Mouse (Mus musculus): ENCODE measurements at regions not wholly inside any gene's neighbourhood (a gene's known extent, or its start where the extent isn't known, plus 50 kb on each side); places are given as distances from the start of the nearest gene placed in this dataset.
A peak's percentile ranks its signal among the peaks of the same experiment; 100 is the strongest.

DNA sequence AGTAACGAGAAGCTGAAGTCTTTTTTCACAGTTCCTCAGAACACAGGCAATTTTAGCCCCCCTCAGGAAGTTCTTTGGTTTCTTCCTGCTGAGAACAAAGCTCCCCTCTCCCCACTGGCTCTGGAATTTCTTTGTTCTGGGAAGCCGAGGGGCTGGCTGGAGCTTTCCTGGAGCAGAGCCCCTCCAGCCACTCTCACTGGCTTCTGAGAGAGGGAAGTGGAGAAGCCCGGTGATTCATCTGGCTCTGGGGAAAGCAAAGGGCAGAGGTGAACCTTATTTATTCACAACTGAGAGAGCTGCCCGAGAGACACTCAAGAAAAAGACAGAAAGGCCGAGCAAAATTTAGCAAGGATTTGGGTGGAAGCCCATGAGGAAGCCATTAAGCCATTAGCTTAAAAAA lies 63.9 kb downstream of the Ddx3x start:
- DNase-seq (ENCODE audit: low spot score), result peak; percentile 70

DNA sequence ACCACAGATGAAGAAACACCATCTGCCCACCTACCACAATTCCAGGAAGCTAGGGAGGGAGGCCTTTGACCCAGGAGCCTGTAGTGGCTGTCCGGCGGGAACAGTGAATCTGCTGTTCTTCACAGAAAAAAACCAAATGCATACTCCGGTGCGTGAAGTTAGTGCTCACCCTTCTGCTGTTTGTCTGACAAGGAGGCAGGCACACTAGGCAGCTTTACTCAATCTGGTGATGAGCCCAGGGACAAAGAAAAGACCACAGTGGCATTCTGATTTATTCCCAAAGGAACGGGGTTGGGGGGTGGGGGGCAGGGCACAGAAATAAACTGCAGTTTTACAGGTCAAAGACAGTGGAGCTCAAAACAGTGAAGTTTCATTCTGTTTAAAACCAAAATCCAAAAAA lies 64.4 kb downstream of the Ddx3x start:
- peak; percentile 53 for DNase-seq (ENCODE audit: low spot score)

DNA sequence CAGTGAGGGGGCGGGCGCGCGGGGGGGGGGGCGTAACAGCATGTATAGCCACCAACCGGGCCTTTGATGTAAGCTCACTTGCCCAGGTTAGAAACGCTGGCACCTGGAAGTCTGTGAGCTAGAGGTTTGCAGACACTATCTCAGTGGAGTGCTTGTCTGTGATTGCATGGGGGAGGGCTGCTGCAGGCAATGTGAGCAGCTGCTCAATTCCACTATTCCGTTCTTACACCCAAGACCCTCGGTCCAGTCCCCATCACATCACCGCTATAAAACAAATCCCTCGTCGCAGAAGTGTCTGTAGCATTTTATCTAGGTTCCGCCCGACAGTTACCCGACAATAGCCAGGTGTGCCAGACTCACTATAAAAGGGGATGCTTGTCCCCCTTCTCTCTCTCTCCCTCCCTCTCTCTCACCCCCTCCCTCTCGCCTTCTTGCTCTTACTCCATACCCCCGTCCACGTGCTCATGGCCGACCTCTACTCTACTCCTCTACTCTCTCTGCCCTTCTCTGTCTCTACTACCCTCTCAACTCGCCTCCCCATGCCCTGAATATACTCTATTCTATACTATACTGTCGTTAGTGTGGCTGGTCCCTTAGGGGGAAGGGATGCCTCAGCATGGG lies 65.4 kb downstream of the Ddx3x start:
- DNase-seq (ENCODE audit: low spot score), result peak; percentile 19

DNA sequence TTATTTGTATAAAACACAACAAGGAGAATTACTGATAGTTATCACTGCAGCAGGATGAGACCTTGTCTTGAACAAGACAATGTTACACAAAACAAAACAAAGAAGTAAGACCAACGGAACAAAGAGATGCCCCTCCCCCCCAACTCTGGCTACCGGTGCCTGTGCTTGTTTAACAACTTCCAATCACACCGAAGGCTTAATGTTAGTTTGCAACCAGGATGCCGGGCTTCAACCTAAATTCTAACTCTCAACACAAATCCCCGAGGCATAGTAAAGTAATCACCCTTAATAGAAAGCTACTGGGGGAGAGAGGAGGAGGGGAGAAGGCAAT lies 65.9 kb downstream of the Ddx3x start:
- no peak for DNase-seq (ENCODE audit: low spot score)

DNA sequence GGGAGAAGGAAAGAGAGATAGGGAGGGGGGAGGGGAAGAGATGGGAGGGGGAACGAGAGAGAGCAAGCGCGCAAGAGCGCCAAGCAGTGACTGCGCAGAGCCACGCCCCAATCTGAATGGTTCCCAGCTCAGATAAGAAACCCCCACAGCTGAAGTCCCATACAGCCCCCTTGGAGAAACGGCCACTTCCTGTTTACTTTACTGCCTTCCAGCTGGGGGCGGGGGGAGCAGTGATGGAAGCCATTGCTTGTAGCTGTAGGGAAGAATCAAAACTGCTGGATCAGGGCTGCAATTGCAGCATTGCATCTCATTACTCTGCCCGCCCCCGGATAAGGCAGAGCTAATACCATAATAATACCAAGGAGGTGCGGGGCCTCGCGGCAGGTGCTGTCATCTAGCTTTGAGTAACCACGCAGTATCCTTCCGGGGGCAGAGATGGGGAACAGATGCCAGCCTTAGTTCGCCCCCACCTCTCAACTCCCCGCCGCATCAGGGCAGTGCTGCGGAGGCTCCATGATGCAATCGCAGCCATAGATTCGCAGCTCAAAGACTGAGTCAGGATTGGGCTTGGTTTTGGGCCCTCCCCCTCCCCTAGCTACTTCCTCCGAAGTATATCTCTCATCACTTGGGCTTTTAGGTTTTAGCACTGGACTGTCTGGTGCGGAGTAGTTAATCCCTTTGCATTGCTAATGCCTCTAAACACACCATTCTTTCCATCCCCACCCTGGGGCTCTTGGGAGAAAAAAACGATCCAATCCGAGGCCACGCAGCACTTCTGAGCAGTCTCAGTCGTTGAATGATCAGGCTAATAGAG lies 66.5 kb downstream of the Ddx3x start:
- DNase-seq (ENCODE audit: low spot score), result peak; percentile 79

DNA sequence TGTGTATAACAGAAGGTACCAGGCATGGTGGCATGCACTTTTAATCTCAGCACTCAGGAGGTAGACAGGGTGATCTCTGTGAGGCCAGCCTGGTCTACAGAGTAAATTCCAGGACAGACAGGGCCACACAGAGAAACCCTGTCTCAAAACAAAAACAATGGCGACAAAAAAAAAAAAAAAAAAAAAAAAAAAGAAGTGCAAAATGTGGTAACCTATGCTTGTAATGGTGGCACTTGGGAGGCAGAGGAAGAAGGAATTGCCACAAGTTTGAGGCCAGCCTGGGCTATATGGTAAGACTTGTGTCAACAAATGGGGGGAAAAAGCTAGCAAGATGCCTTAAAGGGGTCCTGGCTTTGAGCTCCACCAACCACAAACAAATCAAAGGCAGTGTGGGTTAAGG lies 67.6 kb downstream of the Ddx3x start:
- DNase-seq (ENCODE audit: low spot score), result no peak

DNA sequence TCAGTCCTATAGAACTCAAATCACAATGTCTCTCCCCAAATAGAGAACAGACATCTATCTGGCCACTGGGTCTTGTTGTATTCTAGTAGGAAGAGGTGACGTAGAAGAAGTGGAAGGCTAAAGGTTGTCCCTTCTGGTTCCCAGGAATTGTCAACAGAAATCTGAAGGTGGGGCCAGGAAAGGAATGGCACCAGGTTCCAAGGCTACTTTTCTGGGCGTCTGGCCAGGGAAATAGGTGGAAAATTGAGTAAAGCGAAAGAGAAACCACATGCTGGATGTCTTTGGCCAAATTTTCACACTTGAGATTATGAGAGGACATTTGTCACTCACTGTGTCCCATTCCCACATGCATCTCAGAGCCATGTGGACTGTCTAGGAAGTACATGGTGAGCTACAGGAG lies 69.7 kb downstream of the Ddx3x start:
- no peak for DNase-seq (ENCODE audit: low spot score)

DNA sequence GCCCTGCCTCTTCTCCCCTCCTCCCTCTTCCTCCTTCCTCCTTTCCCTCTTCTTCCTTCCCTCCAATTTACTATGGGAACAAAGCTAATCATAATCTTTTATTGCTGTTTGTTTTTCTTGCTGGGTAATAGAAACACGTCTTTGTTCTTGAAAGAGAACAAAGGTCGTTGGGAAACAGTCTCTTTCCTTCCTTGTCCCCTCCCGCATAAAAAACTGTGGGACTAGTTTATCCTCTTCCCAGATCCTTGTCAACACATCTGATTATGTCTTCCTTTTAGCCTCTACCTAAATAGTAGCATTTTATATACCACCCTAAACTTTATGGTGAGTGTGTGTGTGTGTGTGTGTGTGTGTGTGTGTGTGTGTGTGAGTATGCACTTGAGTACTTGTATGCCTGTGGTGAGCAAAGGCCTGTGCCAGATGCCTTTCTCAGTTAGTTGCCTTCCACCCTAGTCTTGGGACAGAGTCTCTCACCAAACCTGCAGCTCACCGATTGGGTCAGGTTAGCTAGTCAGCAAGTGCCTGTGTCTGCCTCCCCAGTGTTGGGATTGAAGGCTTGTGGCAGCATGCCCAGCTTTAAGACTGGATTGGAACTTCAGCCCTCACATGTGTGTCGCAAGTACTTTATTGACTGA lies 76.5 kb downstream of the Ddx3x start:
- DNase-seq (ENCODE audit: low spot score), result no peak

DNA sequence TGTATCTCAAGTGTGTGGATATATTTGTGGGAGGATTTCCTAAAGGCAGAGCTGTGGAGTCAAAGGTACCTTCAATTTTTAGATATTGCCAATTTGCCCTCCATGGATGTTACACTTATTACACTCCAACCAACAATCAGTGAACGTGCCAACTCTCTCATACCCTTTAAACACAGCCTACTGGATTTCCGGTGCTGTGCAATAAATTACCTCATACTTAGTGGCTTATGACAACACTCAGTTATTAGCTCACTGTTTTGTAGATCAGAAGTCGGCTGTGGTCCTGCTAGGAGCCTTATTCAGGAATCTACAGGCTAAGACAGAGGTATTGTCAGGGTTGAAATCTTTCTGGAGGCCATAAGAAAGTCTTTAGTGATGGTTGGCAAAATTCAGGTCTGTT lies 77.2 kb downstream of the Ddx3x start:
- DNase-seq (ENCODE audit: low spot score), result no peak

DNA sequence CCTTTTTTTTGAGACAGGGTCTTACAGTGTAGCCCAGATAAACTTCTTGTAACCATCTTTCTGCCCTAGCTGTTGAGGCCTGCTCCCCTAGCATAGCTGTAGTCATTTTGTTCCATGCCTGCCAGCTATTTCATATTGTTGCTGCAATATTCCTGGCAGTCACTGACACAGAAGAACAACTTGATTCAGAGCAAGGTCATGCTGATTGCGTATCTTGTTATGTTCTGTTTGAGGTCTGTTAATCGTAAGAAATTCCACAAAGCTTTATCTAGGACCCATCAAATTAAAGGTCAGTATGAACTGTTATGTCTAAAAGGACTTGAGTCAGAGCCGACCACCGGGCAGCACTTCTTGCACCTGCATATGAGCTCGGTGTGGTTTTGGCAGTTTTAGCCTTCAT lies 79.7 kb downstream of the Ddx3x start:
- no peak for DNase-seq (ENCODE audit: low spot score)

DNA sequence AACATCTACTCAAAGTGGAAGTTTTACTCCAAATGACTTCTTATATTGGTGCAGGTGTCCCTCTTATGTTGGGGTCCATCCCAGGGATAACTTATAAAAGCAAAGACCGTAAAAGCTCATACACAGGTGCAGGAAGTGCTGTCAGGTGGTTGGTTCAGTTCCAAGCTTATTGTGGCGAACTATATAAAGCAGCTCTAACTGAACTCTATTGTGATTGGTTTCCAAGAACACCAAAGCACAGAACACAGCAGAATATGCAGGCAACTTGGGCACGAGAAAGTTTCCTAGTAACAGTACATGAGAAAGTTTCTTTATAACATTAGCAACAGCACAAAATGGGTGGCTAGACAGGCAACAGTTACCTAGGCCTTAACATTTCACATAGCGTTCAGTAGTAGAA lies 89.5 kb downstream of the Ddx3x start:
- DNase-seq (ENCODE audit: low spot score), result no peak

DNA sequence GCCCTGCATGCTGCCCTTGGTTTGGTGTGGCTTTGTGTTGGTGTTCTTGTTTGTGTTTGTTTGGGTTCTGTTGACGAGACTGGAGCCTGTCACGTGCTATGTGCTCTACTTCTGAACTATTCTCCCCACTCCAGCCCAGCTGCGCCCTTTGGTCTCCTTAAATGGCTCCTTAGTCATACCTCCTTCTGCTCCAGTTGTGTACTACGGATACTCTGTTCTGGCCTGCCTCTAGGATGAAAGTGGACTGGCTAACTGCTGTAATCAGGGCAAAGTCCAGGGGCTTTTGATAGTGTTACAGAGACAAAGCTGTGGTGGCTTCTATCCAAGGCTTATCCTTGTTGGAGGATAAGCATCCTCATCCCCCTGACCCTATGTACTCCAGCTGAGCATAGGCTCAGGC lies 92.0 kb downstream of the Ddx3x start:
- DNase-seq (ENCODE audit: low spot score), result no peak

DNA sequence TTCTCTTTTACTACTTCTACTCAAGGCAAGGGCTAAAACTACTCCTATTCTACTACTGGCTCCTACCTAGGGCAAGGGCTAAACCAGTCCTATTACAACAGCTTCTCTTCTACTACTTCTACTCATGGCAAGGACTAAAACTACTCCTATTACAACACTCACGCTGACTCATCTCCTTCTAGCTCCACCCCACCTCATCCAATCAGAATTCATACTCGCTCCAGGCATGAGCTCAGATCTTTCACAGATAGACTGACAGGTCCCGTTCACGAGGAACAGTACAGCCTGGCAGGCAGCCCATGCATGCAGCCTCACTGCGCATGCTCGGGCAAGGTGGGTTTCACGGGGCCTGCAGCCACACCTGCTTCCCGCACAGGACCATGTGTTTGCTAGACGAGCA lies 79.6 kb upstream of the Nyx start:
- peak; percentile 2 for DNase-seq (ENCODE audit: low spot score)

DNA sequence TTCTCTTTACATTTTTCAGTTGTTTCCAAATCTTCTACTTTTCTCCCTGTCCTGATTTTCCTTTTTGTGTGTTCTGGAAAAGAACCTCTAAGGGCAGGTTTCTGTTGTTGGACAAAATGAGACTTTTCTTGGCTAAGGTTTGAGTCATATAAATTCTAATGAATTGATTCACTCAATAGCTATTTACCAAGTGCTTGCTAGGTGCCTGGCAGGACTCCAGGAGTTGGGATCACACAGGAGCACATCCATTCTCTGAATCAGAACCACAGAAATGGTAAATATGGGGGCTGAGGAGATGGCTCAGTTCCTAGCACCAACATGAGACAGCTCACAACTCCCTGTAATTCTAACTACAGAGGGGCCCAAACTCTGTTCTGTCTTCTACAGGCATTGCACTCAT lies 67.4 kb upstream of the Nyx start:
- no peak for DNase-seq (ENCODE audit: low spot score)

DNA sequence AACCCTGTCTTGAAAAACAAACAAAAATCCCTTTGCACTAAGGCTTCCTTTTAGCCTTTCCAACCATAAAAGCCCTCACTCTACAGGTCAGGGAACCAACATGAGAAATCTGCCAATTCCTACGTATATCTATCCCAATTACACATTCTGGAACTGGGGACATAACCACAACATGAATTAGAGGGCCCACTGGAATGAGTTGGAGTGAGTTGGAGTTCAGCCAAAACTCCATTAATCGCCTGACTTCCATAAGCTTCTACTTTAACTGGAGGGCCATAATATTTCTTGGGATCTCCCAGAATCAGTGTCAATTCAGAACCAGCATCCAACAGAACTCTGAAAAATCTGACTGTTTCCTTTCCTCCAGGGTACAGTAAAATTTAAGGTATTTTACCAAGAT lies 53.2 kb upstream of the Nyx start:
- no peak for DNase-seq (ENCODE audit: low spot score)

DNA sequence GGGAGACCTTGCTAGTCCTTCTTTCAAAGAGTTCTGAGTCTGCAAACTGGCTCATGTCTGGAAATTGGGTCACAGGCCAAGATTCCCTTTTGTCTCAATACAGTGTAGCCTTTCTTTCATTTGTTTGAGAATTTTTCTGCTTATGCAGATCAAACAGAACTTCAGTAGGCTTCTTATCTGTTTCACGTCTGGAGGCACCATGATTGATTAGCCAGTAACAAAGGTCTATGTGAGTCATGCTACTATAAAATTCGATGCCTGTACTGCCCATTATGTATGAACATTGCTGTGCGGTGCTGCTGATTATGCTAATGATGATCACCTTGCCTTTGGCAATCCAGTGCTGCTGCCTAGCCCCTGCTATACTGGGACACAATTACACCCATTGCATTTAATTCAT lies 52.8 kb upstream of the Nyx start:
- DNase-seq (ENCODE audit: low spot score), result no peak
